Mouse (Mus musculus) adrenal gland, postnatal 36 days (tissue): Measurements from ENCODE around the gene Sos1. TPM values are rescaled to one million over a fixed set of nuclear protein-coding genes. Genes with fewer than 3 reads are reported as not detected.
"Not testable (repeated sequence)": the region's sequence is repeated elsewhere in the genome, so short reads cannot be mapped to it uniquely, and the experiment has no call there.

Experiments used
- DNase-seq, 2 experiments: peaks; one replicate each; pipeline ENCODE4 v3.0.0; 2021; ENCODE audit warnings: mixed read lengths in 1 of 2
- total RNA-seq, 2 experiments: library from RNA; stranded (reverse); gene quantifications; 2 replicates each; pipeline ENCODE4 v1.2.3; 2021

The Sos1 gene
- total RNA-seq, 2 experiments from 2014 or later, result 28.1 to 29.3 TPM

- no peak for DNase-seq
Observed at GRCm38 (mm10) chr17:80493891-80494290, 13.6 kb upstream of the Sos1 start.

- DNase-seq, result no peak
Observed at GRCm38 (mm10) chr17:80492811-80493210, 12.6 kb upstream of the Sos1 start.

GRCm38 (mm10) chr17:80492274-80492673 is 12.0 kb upstream of the Sos1 start:
- DNase-seq, result peak; percentile 67 to 76

- DNase-seq, result no peak
Observed at GRCm38 (mm10) chr17:80490166-80490565, 9.9 kb upstream of the Sos1 start.

- no peak for DNase-seq
Observed at GRCm38 (mm10) chr17:80488918-80489317, 8.7 kb upstream of the Sos1 start.

- no peak for DNase-seq
Observed at GRCm38 (mm10) chr17:80485160-80485559, 4.9 kb upstream of the Sos1 start.

- no peak for DNase-seq
Observed at GRCm38 (mm10) chr17:80480855-80481224, 587 bp upstream of the Sos1 start.

- peak; percentile 68 to 76 for DNase-seq
Observed at GRCm38 (mm10) chr17:80479295-80480030, 790 bp downstream of the Sos1 start.

GRCm38 (mm10) chr17:80477679-80478078 is 2.6 kb downstream of the Sos1 start:
- no peak for DNase-seq

- DNase-seq, result no peak
Observed at GRCm38 (mm10) chr17:80476496-80476895, 3.8 kb downstream of the Sos1 start.

- DNase-seq, result no peak
Observed at GRCm38 (mm10) chr17:80471056-80471802, 9.0 kb downstream of the Sos1 start.

- DNase-seq, result not testable (repeated sequence)
Observed at GRCm38 (mm10) chr17:80468417-80468894, 11.8 kb downstream of the Sos1 start.

- no peak for DNase-seq
Observed at GRCm38 (mm10) chr17:80460258-80460657, 20.0 kb downstream of the Sos1 start.

- DNase-seq, result peak in 1 of 2 experiments; percentile 22
Observed at GRCm38 (mm10) chr17:80455648-80456047, 24.6 kb downstream of the Sos1 start.

- no peak for DNase-seq
Observed at GRCm38 (mm10) chr17:80450426-80451030, 29.7 kb downstream of the Sos1 start.

- no peak for DNase-seq
Observed at GRCm38 (mm10) chr17:80446470-80446869, 33.8 kb downstream of the Sos1 start.

GRCm38 (mm10) chr17:80445433-80445832 is 34.8 kb downstream of the Sos1 start:
- DNase-seq, result peak; percentile 28 to 29

- DNase-seq, result no peak
Observed at GRCm38 (mm10) chr17:80435680-80436079, 44.6 kb downstream of the Sos1 start.

- no peak for DNase-seq
Observed at GRCm38 (mm10) chr17:80434430-80434829, 45.8 kb downstream of the Sos1 start.

- DNase-seq, result no peak
Observed at GRCm38 (mm10) chr17:80431997-80432396, 48.3 kb downstream of the Sos1 start.

- DNase-seq, result peak in 1 of 2 experiments; percentile 23
Observed at GRCm38 (mm10) chr17:80427966-80428365, 52.3 kb downstream of the Sos1 start.

- DNase-seq, result peak in 1 of 2 experiments; percentile 26
Observed at GRCm38 (mm10) chr17:80426901-80427300, 53.4 kb downstream of the Sos1 start.

- no peak for DNase-seq
Observed at GRCm38 (mm10) chr17:80426171-80426570, 54.1 kb downstream of the Sos1 start.
